Mouse (Mus musculus) retina, postnatal 1 day (tissue): Measurements from ENCODE around the gene Apoa1.

Experiments used
- DNase-seq: peaks from one replicate; pipeline ENCODE4 v3.0.0-alpha.2; 2012

Apoa1 gene

GRCm38 (mm10) chr9:46228491-46228890, at the start of gene Apoa1:
Gene Apoa1 (plus strand): TSS chr9:46228580.
- DNase-seq: no peak

GRCm38 (mm10) chr9:46178595-46178994, 49.8 kb upstream of the Apoa1 start:
- no peak for DNase-seq

DNA sequence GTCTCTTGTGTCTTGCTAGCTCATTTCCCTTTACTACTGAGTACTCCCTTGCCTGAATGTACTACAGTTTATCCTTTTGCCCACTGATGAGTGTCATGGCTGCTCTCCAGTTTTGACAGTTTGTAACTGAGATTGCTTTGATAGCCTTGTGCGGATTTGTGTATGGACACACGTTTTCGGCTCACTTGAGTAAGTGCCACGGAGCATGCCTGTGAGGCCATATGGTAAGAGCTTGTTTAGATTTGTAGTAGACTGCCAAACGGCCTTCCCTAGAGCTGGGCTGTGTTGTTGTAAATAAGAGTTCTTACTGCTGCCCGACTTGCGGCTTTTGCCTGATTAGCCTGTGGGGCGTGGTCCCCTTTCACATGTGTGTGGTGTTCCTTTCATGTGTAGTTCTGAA, 47.1 kb upstream of the Apoa1 start:
- no peak for DNase-seq

DNA sequence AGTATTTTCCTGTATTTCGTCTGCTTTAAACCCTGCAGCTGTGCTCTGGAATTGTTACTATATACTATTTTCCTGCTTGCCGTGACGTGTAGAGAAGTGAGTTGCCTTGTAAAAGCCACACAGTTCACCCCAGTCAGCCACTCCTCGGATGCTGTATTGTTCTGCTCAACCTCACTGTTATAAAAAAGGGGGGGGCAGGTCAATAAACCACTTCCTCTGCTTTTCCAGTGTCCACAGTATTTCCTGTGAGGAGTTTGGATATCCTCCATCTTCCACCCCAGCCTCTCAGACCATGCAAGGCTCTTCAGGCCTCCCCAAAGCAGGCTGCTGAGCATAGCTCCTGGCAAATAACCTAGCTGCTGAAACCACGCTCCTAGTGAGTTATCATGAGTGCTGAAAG, 43.8 kb upstream of the Apoa1 start:
- DNase-seq: no peak

- DNase-seq: peak; percentile 60
These were observed 43.2 kb upstream of the Apoa1 start for GRCm38 (mm10) chr9:46185191-46185590.

- no peak for DNase-seq
These were observed 42.0 kb upstream of the Apoa1 start for GRCm38 (mm10) chr9:46186387-46186786.

DNA sequence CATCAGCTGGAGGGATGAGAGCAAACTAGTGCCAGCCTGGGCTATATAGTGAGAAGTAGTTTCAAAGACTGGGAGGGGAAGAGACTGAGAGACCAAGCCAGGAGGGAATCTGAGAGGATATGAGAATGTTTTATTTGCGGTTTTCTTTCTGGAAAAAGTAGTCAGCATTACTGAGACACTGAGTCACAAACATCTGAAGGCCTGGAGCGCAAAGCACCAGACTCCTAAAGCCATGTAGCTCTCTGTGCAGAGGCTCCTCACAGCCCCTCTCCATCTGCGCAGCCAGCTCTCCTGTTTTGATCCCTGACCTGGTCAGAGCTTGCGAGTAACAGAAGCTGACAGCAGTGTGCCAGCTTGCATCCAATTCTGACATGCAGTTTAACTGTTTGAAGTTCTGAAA, 40.0 kb upstream of the Apoa1 start:
- DNase-seq: no peak

GRCm38 (mm10) chr9:46188956-46189355, 39.4 kb upstream of the Apoa1 start:
- peak; percentile 23 for DNase-seq

DNA sequence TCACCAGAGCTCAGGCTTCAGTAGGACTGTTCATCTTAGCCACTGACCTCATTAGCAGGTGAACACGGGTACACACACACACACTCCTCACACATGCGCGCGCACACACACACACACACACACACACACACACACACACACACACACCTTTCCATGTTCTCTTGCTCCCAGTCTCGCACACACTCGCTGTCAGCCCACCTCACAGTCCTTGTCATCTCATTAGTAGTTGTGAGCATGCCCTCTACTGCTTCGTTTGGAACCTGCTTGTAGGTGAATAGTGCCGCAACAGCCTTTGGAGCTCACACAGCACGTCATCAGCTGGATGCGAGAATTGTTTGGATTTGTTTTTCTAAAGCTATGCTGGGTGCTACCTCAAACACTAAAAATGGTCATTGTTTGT, 39.0 kb upstream of the Apoa1 start:
- DNase-seq: peak; percentile 37

- DNase-seq: no peak
These were observed 37.1 kb upstream of the Apoa1 start for GRCm38 (mm10) chr9:46191234-46191633.

DNA sequence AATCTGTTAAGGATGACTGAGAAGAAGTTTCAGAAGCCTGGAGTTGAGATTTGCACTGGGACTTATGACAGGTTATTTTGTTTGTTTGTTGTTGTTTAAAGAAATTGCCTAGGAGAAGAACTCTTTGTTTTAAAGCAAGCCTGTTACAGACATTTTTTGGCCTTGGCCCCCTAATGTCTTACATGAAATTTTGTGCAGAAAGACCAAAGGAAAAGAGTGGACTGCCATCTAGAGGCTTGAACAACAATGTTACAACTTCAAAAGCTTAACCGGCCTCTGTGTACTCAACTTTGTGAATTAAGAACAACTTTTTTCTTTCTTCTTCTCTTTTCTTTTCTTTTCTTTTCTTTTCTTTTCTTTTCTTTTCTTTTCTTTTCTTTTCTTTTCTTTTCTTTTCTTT, 36.7 kb upstream of the Apoa1 start:
- DNase-seq: peak; percentile 74

GRCm38 (mm10) chr9:46192642-46193041, 35.7 kb upstream of the Apoa1 start:
- DNase-seq: no peak

DNA sequence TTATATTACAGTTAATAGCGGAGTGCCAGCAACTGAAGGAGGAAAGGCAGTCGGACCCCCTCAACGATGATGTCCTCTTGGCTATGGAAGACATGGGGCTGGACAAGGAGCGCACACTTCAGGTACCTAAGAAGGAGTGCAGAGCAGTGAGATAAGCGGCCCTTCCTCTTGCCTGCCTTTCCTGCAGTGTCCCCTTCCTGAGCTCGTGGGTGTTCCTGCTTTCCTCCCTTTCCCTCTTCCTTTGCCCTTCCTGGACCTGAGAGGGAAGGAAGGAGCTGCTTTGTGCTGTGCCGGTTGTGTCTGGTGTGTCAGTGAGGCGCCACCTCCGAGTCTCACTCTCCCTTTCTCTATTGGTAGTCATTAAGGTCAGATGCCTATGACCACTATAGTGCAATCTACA, 33.6 kb upstream of the Apoa1 start:
- DNase-seq: no peak

- no peak for DNase-seq
These were observed 31.6 kb upstream of the Apoa1 start for GRCm38 (mm10) chr9:46196699-46197169.

DNA sequence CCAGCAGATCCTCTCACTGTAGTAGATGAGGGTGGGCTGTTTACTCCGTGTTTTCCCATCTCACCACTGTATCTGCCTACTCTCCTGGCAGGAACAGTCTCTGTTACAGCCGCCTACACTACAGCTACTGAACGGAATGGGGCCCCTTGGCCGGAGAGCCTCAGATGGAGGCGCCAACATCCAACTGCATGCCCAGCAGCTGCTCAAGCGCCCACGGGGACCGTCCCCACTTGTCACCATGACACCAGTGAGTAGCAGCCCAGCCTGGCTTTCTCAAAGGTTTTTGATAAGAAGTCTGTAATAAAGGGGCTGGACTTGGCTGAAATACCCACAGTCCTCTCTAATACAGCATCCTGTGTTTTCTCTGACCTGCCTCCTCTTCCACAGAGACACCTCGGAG, 29.9 kb upstream of the Apoa1 start:
- no peak for DNase-seq

- no peak for DNase-seq
These were observed 29.4 kb upstream of the Apoa1 start for GRCm38 (mm10) chr9:46198936-46199335.

DNA sequence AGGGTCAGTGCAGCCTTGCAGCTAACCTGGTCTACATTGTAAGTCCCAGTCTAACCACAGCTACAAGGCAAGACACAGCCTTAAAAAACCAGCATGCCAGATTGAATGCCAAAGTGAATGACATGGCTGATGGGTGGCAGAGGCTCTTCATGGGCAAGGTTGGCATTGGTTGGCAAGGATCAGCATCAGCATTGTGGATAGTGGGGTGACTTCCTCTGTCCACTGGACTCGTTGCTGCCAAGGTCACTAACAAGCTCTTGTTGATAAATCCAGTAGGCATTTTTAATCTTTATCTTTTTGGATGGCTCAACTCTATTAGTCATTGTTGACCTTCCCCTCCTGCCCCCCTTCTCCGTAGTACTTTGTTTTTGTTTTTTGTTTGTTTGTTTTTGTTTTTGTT, 28.8 kb upstream of the Apoa1 start:
- DNase-seq: no peak

- DNase-seq: no peak
These were observed 21.4 kb upstream of the Apoa1 start for GRCm38 (mm10) chr9:46206834-46207500.

GRCm38 (mm10) chr9:46207501-46207869, 20.9 kb upstream of the Apoa1 start:
- DNase-seq: no peak

GRCm38 (mm10) chr9:46208401-46208974, 19.9 kb upstream of the Apoa1 start:
- DNase-seq: no peak

- no peak for DNase-seq
These were observed 17.9 kb upstream of the Apoa1 start for GRCm38 (mm10) chr9:46210473-46210872.

DNA sequence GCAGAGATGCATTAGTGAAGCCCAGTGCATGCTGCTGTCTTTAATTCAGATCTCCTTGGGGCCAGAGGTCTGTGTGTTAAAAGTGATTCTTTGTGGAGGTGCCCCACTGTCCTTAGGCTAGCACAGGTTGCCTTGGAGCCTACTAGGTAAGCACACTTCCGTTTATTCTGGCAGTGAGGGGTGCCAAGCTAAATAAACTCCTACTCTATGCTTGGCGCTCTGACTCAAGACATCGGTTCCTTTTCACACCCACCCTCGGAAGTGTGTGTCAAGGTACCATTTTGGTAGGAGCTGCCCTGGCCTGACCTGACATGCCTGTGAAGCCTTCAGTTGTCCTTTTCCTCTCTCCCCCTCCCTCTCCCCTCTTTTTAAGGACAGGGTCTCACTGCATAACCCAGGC, 14.1 kb upstream of the Apoa1 start:
- DNase-seq: no peak

GRCm38 (mm10) chr9:46214946-46215337, 13.4 kb upstream of the Apoa1 start:
- DNase-seq: no peak

DNA sequence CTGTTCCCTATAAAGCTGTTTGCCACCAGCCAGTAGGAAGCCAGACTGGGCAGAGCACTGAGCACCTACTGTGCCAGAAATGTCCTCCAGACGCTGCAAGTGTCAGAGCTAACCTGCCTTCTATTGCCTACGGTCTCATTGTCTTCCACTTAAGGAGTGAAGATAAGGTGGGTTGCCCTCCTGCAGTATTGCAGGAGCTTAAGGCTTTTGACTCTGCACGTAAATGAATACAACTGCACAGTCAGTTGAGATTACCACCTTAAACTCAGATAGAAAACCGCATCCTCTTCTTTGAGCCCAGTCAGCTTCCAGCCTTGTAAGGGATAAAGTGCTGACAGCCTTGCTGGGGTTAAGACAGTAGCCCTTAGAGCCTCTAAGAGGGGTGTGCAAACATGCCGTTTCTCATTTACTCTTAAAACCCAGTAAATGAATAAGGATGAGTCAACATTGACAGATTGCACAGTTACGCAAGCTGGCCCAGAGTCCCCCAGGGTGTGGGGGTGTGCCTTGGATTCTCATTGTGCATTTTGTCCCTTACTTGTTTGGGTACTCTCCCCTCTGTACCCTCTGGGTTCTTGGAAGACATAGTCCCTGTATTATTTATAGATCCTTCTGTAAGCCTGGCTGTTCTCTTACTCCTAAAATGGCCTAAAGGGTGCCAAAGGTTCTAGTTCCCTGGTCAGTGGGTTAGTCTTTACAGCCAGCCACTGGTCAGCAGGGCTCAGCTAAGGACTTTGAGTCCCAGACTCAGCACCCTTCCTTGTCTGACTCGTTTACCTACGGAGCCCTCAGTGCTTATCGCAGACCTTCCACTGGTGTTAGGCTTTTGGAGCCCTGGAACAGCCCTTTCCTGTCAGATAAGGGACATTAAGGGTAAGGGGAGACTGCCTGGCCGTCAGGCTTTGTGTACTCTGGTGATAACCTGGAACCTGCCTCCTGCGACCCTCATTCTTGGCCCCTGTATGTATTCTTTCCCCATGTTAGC, 12.8 kb upstream of the Apoa1 start:
- DNase-seq: no peak
